ENCODE assay signal across 17 mouse cellular contexts in genomic region chr12:26086414-26086813, GRCm38 (mm10).
"Had no signal": no experiment of that assay in that cellular context is flagged by ENCODE, and none has a peak within 500 bp of the region (broad histone marks: within the 10 kb centered on the region; RNA-seq: fewer than 3 reads in every experiment).

No protein-coding gene starts in this region.

- H3K4me1 ChIP-seq: midbrain, embryonic 10.5 days; midbrain, embryonic 12.5 days; neural tube, embryonic 13.5 days; neural tube, embryonic 15.5 days; stomach, embryonic 15.5 days had no signal

- DNase-seq: lung, adult 18-20 months; lung, embryonic 14.5 days; lung, postnatal 10 days; lung, postnatal 4 days; midbrain, embryonic 14.5 days; retina, postnatal 1 day; thymus, adult 18-20 months; thymus, postnatal 14 days; thymus, postnatal 36 days had no signal

- H3K36me3 ChIP-seq: midbrain, embryonic 10.5 days; midbrain, embryonic 12.5 days; neural tube, embryonic 13.5 days; neural tube, embryonic 15.5 days; stomach, embryonic 15.5 days had no signal

- H3K4me3 ChIP-seq: midbrain, embryonic 10.5 days; midbrain, embryonic 12.5 days; myocyte; neural tube, embryonic 13.5 days; neural tube, embryonic 15.5 days; stomach, embryonic 15.5 days had no signal

- H3K27me3 ChIP-seq: midbrain, embryonic 12.5 days; neural tube, embryonic 13.5 days; neural tube, embryonic 15.5 days; stomach, embryonic 15.5 days had no signal

- ATAC-seq: midbrain, embryonic 16.5 days had no signal

- H3K9ac ChIP-seq: lung, embryonic 14.5 days; midbrain, embryonic 12.5 days; neural tube, embryonic 13.5 days; neural tube, embryonic 15.5 days; stomach, embryonic 15.5 days had no signal

- H3K9me3 ChIP-seq: midbrain, embryonic 10.5 days; midbrain, embryonic 12.5 days; neural tube, embryonic 13.5 days; neural tube, embryonic 15.5 days; stomach, embryonic 15.5 days had no signal

- H3K27ac ChIP-seq: midbrain, embryonic 10.5 days; midbrain, embryonic 12.5 days; neural tube, embryonic 13.5 days; neural tube, embryonic 15.5 days; stomach, embryonic 15.5 days; stomach, postnatal 0 days had no signal

- H3K4me2 ChIP-seq: lung, embryonic 14.5 days; midbrain, embryonic 12.5 days; neural tube, embryonic 13.5 days; neural tube, embryonic 15.5 days; stomach, embryonic 15.5 days had no signal
